Mouse (Mus musculus) c-Kit-positive CD71-positive TER-119-negative erythroid progenitor cells, embryonic 14.5 days (primary cell): Measurements from ENCODE around the gene Gm49368.

Experiments used
- DNase-seq: peaks from one replicate; pipeline ENCODE4 v3.0.0-alpha.2; 2013; ENCODE audit warnings: low read depth

The Gm49368 gene

GRCm38 (mm10) chr7:128057860-128058259 lies 4.6 kb upstream of the Gm49368 start:
- DNase-seq = no peak

- no peak for DNase-seq
Measured at GRCm38 (mm10) chr7:128058576-128058975, 3.9 kb upstream of the Gm49368 start.

GRCm38 (mm10) chr7:128059091-128059490 lies 3.4 kb upstream of the Gm49368 start:
- DNase-seq = no peak

- DNase-seq = no peak
Measured at GRCm38 (mm10) chr7:128063211-128063781, 813 bp downstream of the Gm49368 start.

GRCm38 (mm10) chr7:128065547-128065946 lies 3.1 kb downstream of the Gm49368 start:
- no peak for DNase-seq

GRCm38 (mm10) chr7:128067847-128068246 lies 5.4 kb downstream of the Gm49368 start:
- DNase-seq = no peak

- DNase-seq = no peak
Measured at GRCm38 (mm10) chr7:128069844-128070243, 7.4 kb downstream of the Gm49368 start.

- no peak for DNase-seq
Measured at GRCm38 (mm10) chr7:128071816-128072215, 9.3 kb downstream of the Gm49368 start.

- DNase-seq = no peak
Measured at GRCm38 (mm10) chr7:128080012-128080411, 17.5 kb downstream of the Gm49368 start.

- DNase-seq = no peak
Measured at GRCm38 (mm10) chr7:128089141-128089540, 26.7 kb downstream of the Gm49368 start.

GRCm38 (mm10) chr7:128098135-128098534 lies 35.7 kb downstream of the Gm49368 start:
- no peak for DNase-seq

GRCm38 (mm10) chr7:128100742-128101357 lies 38.4 kb downstream of the Gm49368 start:
- no peak for DNase-seq

- DNase-seq = no peak
Measured at GRCm38 (mm10) chr7:128105246-128105645, 42.8 kb downstream of the Gm49368 start.

GRCm38 (mm10) chr7:128107462-128107861 lies 45.0 kb downstream of the Gm49368 start:
- no peak for DNase-seq

- DNase-seq = no peak
Measured at GRCm38 (mm10) chr7:128110314-128110713, 47.8 kb downstream of the Gm49368 start.

GRCm38 (mm10) chr7:128112131-128112530 lies 49.6 kb downstream of the Gm49368 start:
- no peak for DNase-seq

- no peak for DNase-seq
Measured at GRCm38 (mm10) chr7:128114371-128115105, 52.1 kb downstream of the Gm49368 start.

GRCm38 (mm10) chr7:128115211-128115958 lies 52.9 kb downstream of the Gm49368 start:
- DNase-seq = no peak

- DNase-seq = no peak
Measured at GRCm38 (mm10) chr7:128116396-128116795, 53.9 kb downstream of the Gm49368 start.

- DNase-seq = no peak
Measured at GRCm38 (mm10) chr7:128119726-128120490, 57.4 kb downstream of the Gm49368 start.

GRCm38 (mm10) chr7:128128741-128129720 lies 66.5 kb downstream of the Gm49368 start, which contains the start of gene Itgax:
Itgax (plus strand) TSS chr7:128129547.
- no peak for DNase-seq
